Mouse (Mus musculus) stomach, embryonic 15.5 days (tissue): ENCODE measurements at regions not wholly inside any gene's neighbourhood (a gene's known extent, or its start where the extent isn't known, plus 50 kb on each side); places are given as distances from the start of the nearest gene placed in this dataset.

Experiments
- ATAC-seq: fragments of 200-750 bp; cut with Nextera tagmentation; 2 replicates; pipeline ENCODE4 v1.8.0; 2017; ENCODE audit warnings: low read depth, moderate number of reproducible peaks, moderate TSS enrichment; ENCODE audit not compliant: insufficient read depth, low FRiP score
- H3K27ac ChIP-seq: fragments of 300-500 bp; sonication (generic); 2 replicates; pipeline ENCODE4 v1.5.1; 2015; ENCODE audit warnings: mild to moderate bottlenecking, inconsistent platforms
- H3K27me3 ChIP-seq: fragments of 300-500 bp; sonication (generic); replicated peaks from 2 replicates; pipeline ENCODE4 v1.6.1; 2015; ENCODE audit warnings: inconsistent platforms
- H3K36me3 ChIP-seq: fragments of 300-500 bp; sonication (generic); 2 replicates; pipeline ENCODE4 v1.6.1; 2015; ENCODE audit warnings: inconsistent platforms
- H3K4me1 ChIP-seq: fragments of 300-500 bp; sonication (generic); 2 replicates; pipeline ENCODE4 v1.6.1; 2015; ENCODE audit warnings: inconsistent platforms
- H3K4me2 ChIP-seq: fragments of 300-500 bp; sonication (generic); 2 replicates; pipeline ENCODE4 v1.6.1; 2015; ENCODE audit warnings: mild to moderate bottlenecking, inconsistent platforms
- H3K4me3 ChIP-seq: fragments of 300-500 bp; sonication (generic); replicated peaks from 2 replicates; pipeline ENCODE4 v1.5.1; 2015; ENCODE audit warnings: inconsistent platforms
- H3K9ac ChIP-seq: fragments of 300-500 bp; sonication (generic); 2 replicates; pipeline ENCODE4 v1.6.1; 2015; ENCODE audit warnings: inconsistent platforms
- H3K9me3 ChIP-seq: fragments of 300-500 bp; sonication (generic); 2 replicates; pipeline ENCODE4 v1.6.1; 2016; ENCODE audit warnings: inconsistent platforms
- WGBS: fragments of 180-500 bp; shearing (Covaris S2); methylation state at CpG from one replicate; pipeline ENCODE4 v1.1.7; 2015; 5-methylcytosine and 5-hydroxymethylcytosine counted together

- no peaks in the 10 kb centered on the region for H3K9me3 ChIP-seq
- H3K9ac ChIP-seq: no peak overlapping the region
- H3K27ac ChIP-seq: no peak overlapping the region
- no peaks in the 10 kb centered on the region for H3K27me3 ChIP-seq
- H3K36me3 ChIP-seq: no peaks in the 10 kb centered on the region
- no peaks in the 10 kb centered on the region for H3K4me1 ChIP-seq
- no peak for ATAC-seq
- 84% methylated on average over 3 of the region's 3 CpGs for WGBS
- H3K4me3 ChIP-seq: no peak overlapping the region
- H3K4me2 ChIP-seq: no peak overlapping the region
Measured at GRCm38 (mm10) chr13:99753526-99753925, 147.4 kb downstream of the Cartpt start.

GRCm38 (mm10) chr13:99750729-99751128 is 150.2 kb downstream of the Cartpt start:
- no peak overlapping the region for H3K4me2 ChIP-seq
- ATAC-seq: no peak
- H3K27me3 ChIP-seq: no peaks in the 10 kb centered on the region
- H3K4me3 ChIP-seq: no peak overlapping the region
- H3K4me1 ChIP-seq: no peaks in the 10 kb centered on the region
- H3K27ac ChIP-seq: no peak overlapping the region
- H3K9me3 ChIP-seq: no peaks in the 10 kb centered on the region
- H3K36me3 ChIP-seq: no peaks in the 10 kb centered on the region
- no peak overlapping the region for H3K9ac ChIP-seq
- 78% methylated on average over 8 of the region's 8 CpGs for WGBS

- WGBS: 76% methylated on average over 6 of the region's 6 CpGs
- Histone ChIP-seq H3K36me3 (no peaks in the 10 kb centered on the region), H3K4me1 (no peaks in the 10 kb centered on the region), H3K9ac (no peak overlapping the region), H3K27ac (no peak overlapping the region), H3K4me2 (no peak overlapping the region), H3K4me3 (no peak overlapping the region), H3K27me3 (no peaks in the 10 kb centered on the region), H3K9me3 (no peaks in the 10 kb centered on the region)
- ATAC-seq: no peak
Measured at GRCm38 (mm10) chr13:99749342-99749741, 151.5 kb downstream of the Cartpt start.

GRCm38 (mm10) chr13:99748128-99748527 is 152.8 kb downstream of the Cartpt start:
- Histone ChIP-seq H3K27ac (no peak overlapping the region), H3K4me2 (no peak overlapping the region), H3K9me3 (no peaks in the 10 kb centered on the region), H3K4me3 (no peak overlapping the region), H3K9ac (no peak overlapping the region), H3K4me1 (no peaks in the 10 kb centered on the region), H3K27me3 (no peaks in the 10 kb centered on the region), H3K36me3 (no peaks in the 10 kb centered on the region)
- no peak for ATAC-seq
- WGBS: 80% methylated on average over 9 of the region's 9 CpGs

- no peak overlapping the region for H3K4me3 ChIP-seq
- no peaks in the 10 kb centered on the region for H3K9me3 ChIP-seq
- H3K4me1 ChIP-seq: no peaks in the 10 kb centered on the region
- H3K27me3 ChIP-seq: no peaks in the 10 kb centered on the region
- H3K27ac ChIP-seq: no peak overlapping the region
- 71% methylated on average over 6 of the region's 6 CpGs for WGBS
- no peak for ATAC-seq
- H3K9ac ChIP-seq: no peak overlapping the region
- no peak overlapping the region for H3K4me2 ChIP-seq
- no peaks in the 10 kb centered on the region for H3K36me3 ChIP-seq
Measured at GRCm38 (mm10) chr13:99745526-99745925, 155.4 kb downstream of the Cartpt start.

GRCm38 (mm10) chr13:99744790-99745120 is 156.1 kb downstream of the Cartpt start:
- ATAC-seq: no peak
- Histone ChIP-seq H3K4me1 (no peaks in the 10 kb centered on the region), H3K9me3 (no peaks in the 10 kb centered on the region), H3K27me3 (no peaks in the 10 kb centered on the region), H3K27ac (no peak overlapping the region), H3K4me3 (no peak overlapping the region), H3K4me2 (no peak overlapping the region), H3K36me3 (no peaks in the 10 kb centered on the region), H3K9ac (no peak overlapping the region)
- WGBS: 81% methylated on average over 7 of the region's 7 CpGs

GRCm38 (mm10) chr13:99743952-99744789 is 156.7 kb downstream of the Cartpt start:
- H3K9ac ChIP-seq: no peak overlapping the region
- 63% methylated on average over 8 of the region's 8 CpGs for WGBS
- H3K4me2 ChIP-seq: no peak overlapping the region
- no peaks in the 10 kb centered on the region for H3K27me3 ChIP-seq
- H3K36me3 ChIP-seq: no peaks in the 10 kb centered on the region
- H3K4me1 ChIP-seq: no peaks in the 10 kb centered on the region
- H3K4me3 ChIP-seq: no peak overlapping the region
- ATAC-seq: no peak
- H3K27ac ChIP-seq: no peak overlapping the region
- no peaks in the 10 kb centered on the region for H3K9me3 ChIP-seq

- no peaks in the 10 kb centered on the region for H3K4me1 ChIP-seq
- no peaks in the 10 kb centered on the region for H3K27me3 ChIP-seq
- H3K4me3 ChIP-seq: no peak overlapping the region
- no peak overlapping the region for H3K27ac ChIP-seq
- H3K9me3 ChIP-seq: no peaks in the 10 kb centered on the region
- ATAC-seq: no peak
- 83% methylated on average over 2 of the region's 2 CpGs for WGBS
- H3K36me3 ChIP-seq: no peaks in the 10 kb centered on the region
- H3K9ac ChIP-seq: no peak overlapping the region
- no peak overlapping the region for H3K4me2 ChIP-seq
Measured at GRCm38 (mm10) chr13:99742507-99742906, 158.4 kb downstream of the Cartpt start.

GRCm38 (mm10) chr13:99741981-99742380 is 158.9 kb downstream of the Cartpt start:
- 49% methylated on average over 2 of the region's 2 CpGs for WGBS
- no peak overlapping the region for H3K4me3 ChIP-seq
- no peaks in the 10 kb centered on the region for H3K4me1 ChIP-seq
- H3K36me3 ChIP-seq: no peaks in the 10 kb centered on the region
- H3K27ac ChIP-seq: no peak overlapping the region
- H3K4me2 ChIP-seq: no peak overlapping the region
- H3K9ac ChIP-seq: no peak overlapping the region
- no peaks in the 10 kb centered on the region for H3K9me3 ChIP-seq
- no peaks in the 10 kb centered on the region for H3K27me3 ChIP-seq
- ATAC-seq: no peak

- no peaks in the 10 kb centered on the region for H3K4me1 ChIP-seq
- no peak overlapping the region for H3K4me2 ChIP-seq
- 61% methylated on average over 1 of the region's 1 CpGs for WGBS
- no peak overlapping the region for H3K27ac ChIP-seq
- no peak for ATAC-seq
- no peak overlapping the region for H3K4me3 ChIP-seq
- no peaks in the 10 kb centered on the region for H3K9me3 ChIP-seq
- H3K27me3 ChIP-seq: no peaks in the 10 kb centered on the region
- no peak overlapping the region for H3K9ac ChIP-seq
- no peaks in the 10 kb centered on the region for H3K36me3 ChIP-seq
Measured at GRCm38 (mm10) chr13:99739420-99739819, 161.5 kb downstream of the Cartpt start.

GRCm38 (mm10) chr13:99737271-99737670 is 163.6 kb downstream of the Cartpt start:
- Histone ChIP-seq H3K9ac (no peak overlapping the region), H3K4me3 (no peak overlapping the region), H3K36me3 (no peaks in the 10 kb centered on the region), H3K4me2 (no peak overlapping the region), H3K27me3 (no peaks in the 10 kb centered on the region), H3K4me1 (no peaks in the 10 kb centered on the region), H3K27ac (no peak overlapping the region), H3K9me3 (no peaks in the 10 kb centered on the region)
- 72% methylated on average over 3 of the region's 3 CpGs for WGBS
- ATAC-seq: no peak

GRCm38 (mm10) chr13:99729145-99729544 is 171.7 kb downstream of the Cartpt start:
- Histone ChIP-seq H3K9ac (no peak overlapping the region), H3K36me3 (no peaks in the 10 kb centered on the region), H3K4me1 (no peaks in the 10 kb centered on the region), H3K4me2 (no peak overlapping the region), H3K27me3 (no peaks in the 10 kb centered on the region), H3K27ac (no peak overlapping the region), H3K9me3 (no peaks in the 10 kb centered on the region), H3K4me3 (no peak overlapping the region)
- no peak for ATAC-seq
- 29% methylated on average over 5 of the region's 5 CpGs for WGBS

- Histone ChIP-seq H3K27me3 (no peaks in the 10 kb centered on the region), H3K9me3 (no peaks in the 10 kb centered on the region), H3K36me3 (no peaks in the 10 kb centered on the region), H3K9ac (no peak overlapping the region), H3K4me1 (no peaks in the 10 kb centered on the region), H3K4me2 (no peak overlapping the region), H3K4me3 (no peak overlapping the region), H3K27ac (no peak overlapping the region)
- ATAC-seq: no peak
- WGBS: 41% methylated on average over 7 of the region's 7 CpGs
Measured at GRCm38 (mm10) chr13:99724245-99724644, 176.6 kb downstream of the Cartpt start.
